Mouse (Mus musculus) embryonic fibroblast, embryonic 13.5 days (primary cell): ENCODE data around the gene Mospd1.

Experiments
- CTCF ChIP-seq: IDR thresholded peaks from 2 replicates; pipeline ENCODE4 v1.5.1; 2011; ENCODE audit warnings: mild to moderate bottlenecking, control low read depth, low read length, moderate library complexity, borderline replicate concordance; ENCODE audit not compliant: insufficient read depth
- POLR2A ChIP-seq: IDR thresholded peaks from 2 replicates; pipeline ENCODE4 v1.6.1; 2011; ENCODE audit warnings: low read depth, mild to moderate bottlenecking, control low read depth, low read length, moderate library complexity

DNA sequence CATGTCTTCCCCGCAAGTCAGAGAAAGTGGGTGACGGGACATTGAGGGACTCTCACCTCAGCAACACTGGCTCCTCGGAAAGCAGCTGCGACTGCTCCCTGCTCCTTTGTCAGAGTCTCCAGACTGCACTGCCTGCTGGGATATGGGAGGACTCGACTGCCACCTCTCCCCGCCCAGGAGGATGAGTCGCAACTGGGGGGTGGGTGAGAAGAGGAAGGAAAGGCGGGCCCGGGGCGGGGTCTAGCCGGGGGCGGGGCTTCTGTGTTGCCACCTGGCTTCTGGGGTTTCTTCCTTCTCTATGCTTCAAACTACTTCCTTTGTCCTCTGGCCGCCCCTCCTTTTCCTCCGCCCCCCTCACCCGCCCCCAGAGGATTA is at the start of gene Mospd1:
- TF ChIP-seq CTCF (no peak), POLR2A (peak; percentile 97)
